Mouse (Mus musculus) kidney, adult 11 months (tissue): ENCODE measurements at regions not wholly inside any gene's neighbourhood (a gene's known extent, or its start where the extent isn't known, plus 50 kb on each side); places are given as distances from the start of the nearest gene placed in this dataset.

Experiments
- DNase-seq: peaks from one replicate; pipeline ENCODE4 v3.0.0; 2022

GRCm38 (mm10) chr7:36829710-36830109 is 131.8 kb downstream of the Tshz3 start:
- no peak for DNase-seq

DNA sequence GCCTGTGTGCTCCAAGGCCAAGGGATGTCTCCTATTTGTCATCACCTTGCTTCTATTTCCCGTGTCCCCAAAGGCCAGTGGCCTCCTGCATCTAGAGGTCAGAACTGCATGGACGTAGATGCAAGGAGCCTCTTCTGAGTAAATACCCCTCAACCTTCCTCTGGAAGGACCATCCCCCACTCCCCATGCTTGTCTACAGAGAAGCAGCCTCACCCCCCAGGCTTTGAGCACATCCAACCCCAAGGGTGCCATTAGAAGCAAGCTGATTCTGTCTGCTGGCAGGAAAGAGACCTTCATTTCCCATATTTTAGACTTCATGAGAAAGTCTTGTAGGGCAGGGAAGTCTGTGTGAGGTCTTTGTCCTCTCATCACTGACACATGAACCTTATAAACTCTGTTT is 132.2 kb downstream of the Tshz3 start:
- DNase-seq = no peak

DNA sequence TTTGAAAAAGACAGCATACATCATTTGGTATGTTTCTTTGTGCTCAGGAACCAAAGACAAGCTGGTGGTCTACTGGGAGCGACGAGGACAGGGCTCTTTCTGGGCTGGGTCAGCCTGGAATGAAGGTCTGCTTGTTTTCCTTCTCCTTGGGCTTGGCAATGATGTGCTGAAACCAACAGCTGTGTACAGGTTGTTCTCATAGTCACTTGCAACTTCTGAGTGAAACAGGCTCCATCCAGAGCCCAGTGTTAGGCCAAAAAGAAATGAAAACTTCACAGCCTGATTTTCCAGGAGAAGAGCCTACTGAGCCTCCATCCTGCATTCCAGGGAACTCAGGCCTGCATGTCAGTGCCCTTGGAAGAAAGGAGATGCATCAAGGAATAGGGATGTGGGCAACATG is 150.4 kb downstream of the Tshz3 start:
- no peak for DNase-seq

GRCm38 (mm10) chr7:36851275-36851889 is 153.5 kb downstream of the Tshz3 start:
- DNase-seq = no peak

DNA sequence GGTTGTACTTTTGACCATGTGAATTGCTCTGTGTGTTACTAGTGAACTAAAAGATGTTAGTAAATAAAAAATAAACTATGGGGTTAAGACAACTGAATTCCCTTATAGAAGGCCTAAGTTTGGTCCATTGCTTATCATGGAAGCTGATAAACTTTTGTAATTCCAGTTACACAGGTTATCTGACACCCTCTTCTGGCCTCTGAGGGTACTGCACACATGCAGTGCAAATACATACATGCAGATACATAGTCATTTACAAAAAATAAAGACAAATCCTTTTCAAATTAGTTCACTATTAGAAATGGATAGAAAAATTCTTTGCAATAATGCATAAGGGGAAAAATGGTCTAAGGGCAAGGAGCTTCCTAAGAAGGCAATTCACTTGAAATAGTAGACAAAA is 156.4 kb downstream of the Tshz3 start:
- no peak for DNase-seq

DNA sequence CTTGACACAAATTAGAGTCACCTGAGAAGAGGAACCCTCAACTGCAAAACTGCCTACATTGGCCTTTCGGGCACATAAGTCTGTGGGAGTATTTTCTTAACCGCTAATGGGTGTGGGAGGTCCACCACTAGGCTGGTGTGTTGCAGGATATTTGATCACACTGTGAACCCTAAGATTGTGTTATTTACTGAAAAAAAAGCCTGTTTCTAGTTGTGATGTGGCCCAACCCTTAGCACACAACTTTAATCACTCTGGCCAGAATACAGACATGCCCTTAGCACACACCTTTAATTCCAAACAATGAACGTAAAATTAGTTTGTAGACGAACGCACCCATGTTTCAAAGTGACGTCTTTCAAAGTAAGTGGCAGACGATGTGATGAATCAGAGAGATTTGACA is 161.5 kb downstream of the Tshz3 start:
- no peak for DNase-seq

DNA sequence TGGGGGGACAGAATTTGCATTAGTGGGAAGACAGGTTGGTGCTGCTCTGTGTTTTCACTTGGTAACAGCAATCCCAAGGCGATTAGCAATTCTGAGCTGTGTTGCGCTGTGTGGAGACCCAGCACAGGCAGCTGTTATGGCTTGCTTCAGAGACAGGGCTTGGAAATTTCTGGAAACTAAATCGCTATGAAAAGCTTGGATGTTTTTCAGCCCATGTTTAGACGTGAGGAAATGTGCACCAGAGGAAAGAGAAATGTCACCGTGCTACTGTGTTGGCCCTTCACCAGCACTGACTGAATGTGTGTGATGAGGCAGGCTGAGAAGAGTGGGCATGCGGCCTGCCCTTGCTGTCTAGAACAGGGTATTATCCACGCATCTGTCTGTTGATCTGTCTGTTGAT is 164.6 kb downstream of the Tshz3 start:
- no peak for DNase-seq

DNA sequence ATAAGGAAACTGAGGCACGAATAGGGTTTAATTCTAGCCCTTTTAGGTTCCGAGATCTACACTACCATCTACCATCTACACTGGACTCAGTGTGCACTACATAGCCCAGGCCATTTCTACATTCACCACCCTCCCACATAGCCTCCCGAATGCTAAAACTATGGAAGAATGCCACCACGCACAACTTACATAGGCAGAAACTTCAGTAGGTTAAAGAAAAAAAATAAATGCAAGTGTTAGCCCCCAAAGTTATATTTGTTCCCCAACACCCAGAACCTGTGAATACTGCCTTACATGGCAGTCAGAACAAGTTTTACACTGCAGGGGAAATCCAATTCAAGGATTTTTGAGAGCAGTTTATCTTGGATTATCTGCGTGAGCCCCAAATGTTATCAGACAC is 165.8 kb downstream of the Tshz3 start:
- no peak for DNase-seq

DNA sequence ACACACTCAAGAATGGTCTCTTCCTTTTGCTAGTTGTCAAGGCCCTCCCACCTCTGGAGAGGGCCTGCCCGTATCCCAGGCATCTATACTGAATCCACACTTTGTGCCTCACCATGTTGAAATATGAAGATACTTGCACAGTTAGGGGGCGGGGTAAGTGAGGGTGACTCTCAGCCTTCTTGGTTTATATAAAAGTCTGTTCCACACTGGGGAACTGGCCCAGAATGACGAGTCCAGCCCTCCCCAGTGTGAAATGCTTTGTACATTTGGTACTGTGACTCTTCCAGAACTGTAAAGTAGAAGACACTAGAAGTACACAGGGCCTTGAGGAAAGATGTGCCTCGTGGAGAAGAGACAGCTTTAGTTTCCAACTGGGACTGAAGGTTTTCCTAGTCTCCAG is 166.8 kb downstream of the Tshz3 start:
- no peak for DNase-seq

- no peak for DNase-seq
Observed at GRCm38 (mm10) chr7:36866602-36867001, 168.7 kb downstream of the Tshz3 start.

DNA sequence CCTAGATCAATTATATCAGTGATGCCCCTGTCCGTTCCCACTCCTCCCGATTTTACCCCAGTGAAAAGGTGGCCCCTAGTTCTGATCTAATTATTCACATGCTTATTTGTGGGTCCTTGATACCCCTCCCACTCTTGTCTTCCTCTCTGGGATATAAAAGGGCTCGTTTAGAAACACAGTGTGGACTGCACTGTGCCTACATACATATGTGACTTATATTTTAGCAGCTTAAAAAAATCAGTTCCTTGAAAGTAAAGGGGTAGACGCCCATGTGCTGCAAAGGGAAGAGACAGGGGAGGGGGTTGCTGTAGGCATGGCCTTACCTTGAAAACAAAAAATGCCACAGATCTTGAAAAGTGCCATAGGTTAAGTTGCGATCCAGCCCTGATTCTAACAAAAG is 176.1 kb downstream of the Tshz3 start:
- DNase-seq = no peak

DNA sequence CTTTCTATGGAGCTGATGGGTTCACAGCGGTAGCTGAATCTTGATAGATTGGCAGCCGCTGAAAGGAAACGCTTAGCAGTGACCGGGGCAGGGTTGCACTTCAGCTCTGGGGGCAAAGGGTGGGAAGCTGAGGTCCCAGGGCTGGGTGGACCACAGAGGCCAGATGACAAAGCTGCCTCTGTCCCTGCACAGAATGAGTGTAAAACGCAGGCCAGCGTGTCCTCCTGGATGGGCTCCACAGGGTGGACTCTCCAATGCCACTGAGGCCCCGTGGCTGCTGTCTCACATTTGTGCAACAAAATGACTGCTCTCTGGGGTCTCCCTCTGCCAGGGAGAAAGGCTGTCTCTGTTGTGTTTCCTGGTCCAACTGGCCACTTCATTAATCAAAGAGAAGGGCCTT is 179.8 kb downstream of the Tshz3 start:
- DNase-seq = no peak

DNA sequence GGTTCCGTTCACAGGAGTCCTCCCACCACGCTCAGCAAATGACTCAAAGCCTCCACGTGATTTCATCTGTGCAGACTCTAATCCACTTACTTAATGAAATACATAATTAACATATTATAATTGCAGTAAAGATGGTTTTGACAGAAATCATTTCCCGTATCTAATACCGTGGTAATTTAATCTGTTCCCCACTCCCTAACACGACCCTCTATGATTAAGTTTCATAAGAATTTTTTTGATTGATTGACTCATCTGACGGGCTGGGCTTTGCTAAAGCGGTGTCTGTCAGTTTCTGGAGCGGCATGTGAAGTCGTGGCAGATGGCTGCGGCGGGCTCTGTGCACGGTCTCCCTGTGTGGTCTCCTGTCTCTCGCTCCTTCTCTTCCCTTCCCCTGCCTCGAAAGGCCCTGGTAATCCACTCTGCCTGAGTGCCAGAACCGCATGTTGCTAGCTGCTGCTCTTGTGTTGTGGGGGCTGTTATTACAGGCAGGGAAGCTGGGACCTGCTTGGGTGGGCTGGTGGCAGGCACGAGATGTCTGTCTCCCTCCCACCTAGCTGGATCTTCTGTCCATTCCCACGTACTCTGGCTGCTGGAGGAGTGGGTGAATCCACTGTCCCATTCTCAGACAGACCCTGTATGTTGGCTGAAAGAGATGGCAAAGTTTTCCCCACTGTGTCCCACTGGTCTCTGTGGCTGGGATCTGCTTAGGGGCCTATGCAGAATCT is 195.0 kb downstream of the Tshz3 start:
- DNase-seq = no peak

- no peak for DNase-seq
Observed at GRCm38 (mm10) chr7:36896339-36896738, 198.4 kb downstream of the Tshz3 start.

DNA sequence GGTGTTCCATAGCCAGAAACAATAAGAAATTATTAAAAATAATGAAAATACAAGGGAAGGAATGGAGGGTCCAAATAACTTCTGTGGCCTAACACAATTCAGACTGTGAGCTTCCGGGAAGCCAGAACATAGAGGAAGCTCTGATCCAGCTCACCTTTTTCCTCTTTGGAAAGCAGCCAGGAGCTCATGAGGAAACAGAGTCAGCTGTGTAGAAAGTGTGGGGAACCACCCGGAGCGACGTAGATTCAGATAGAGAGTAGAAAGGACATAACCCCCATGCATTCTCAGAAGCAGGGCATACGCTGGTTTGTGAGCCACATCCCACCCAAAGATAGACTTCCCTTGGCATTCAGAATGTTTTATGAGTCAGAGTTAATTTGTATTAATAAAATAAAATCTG is 203.6 kb downstream of the Tshz3 start:
- DNase-seq = no peak

- no peak for DNase-seq
Observed at GRCm38 (mm10) chr7:36913304-36913703, 215.4 kb downstream of the Tshz3 start.

DNA sequence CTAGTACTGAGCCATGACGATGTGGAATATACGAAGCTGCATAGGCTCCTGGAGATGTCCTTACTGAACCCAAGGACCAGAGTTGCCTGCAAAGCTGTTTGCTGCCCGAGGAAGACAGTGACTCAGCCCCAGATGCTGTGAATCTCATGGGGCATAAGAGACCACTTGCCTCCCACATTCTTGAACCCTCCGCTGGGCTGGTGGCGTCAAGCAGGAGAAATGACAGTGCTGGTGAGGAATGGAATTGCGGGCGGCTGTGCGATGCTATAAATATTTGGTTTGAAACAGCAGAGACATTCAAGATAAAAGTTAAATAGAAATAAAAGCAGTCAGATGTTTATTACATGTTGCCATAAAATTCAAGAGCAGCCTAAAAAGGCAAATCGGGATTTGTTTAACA is 216.3 kb downstream of the Tshz3 start:
- no peak for DNase-seq

GRCm38 (mm10) chr7:36915171-36915570 is 217.3 kb downstream of the Tshz3 start:
- no peak for DNase-seq

- no peak for DNase-seq
Observed at GRCm38 (mm10) chr7:36917011-36917410, 219.1 kb downstream of the Tshz3 start.

DNA sequence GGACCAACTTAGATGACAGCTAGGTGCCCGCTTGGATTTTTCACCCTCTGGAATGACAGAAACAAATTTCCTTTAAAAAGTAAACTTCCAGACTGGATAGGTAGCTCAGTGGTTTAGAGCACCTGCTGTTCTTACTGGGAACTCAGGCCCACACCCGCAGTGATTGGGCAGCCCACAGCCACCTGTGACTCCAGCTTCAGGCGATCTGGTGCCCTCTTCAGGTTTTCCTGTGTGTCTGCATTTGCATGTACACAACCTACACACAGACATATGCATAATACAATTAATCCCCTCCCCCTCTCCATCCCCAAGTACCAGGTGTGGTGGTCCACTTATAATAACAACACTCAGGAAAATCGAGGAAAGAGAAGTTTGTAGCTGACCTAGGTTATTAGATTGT is 221.5 kb downstream of the Tshz3 start:
- DNase-seq = no peak

- no peak for DNase-seq
Observed at GRCm38 (mm10) chr7:36921003-36921402, 223.1 kb downstream of the Tshz3 start.

- no peak for DNase-seq
Observed at GRCm38 (mm10) chr7:36933490-36933889, 235.6 kb downstream of the Tshz3 start.

DNA sequence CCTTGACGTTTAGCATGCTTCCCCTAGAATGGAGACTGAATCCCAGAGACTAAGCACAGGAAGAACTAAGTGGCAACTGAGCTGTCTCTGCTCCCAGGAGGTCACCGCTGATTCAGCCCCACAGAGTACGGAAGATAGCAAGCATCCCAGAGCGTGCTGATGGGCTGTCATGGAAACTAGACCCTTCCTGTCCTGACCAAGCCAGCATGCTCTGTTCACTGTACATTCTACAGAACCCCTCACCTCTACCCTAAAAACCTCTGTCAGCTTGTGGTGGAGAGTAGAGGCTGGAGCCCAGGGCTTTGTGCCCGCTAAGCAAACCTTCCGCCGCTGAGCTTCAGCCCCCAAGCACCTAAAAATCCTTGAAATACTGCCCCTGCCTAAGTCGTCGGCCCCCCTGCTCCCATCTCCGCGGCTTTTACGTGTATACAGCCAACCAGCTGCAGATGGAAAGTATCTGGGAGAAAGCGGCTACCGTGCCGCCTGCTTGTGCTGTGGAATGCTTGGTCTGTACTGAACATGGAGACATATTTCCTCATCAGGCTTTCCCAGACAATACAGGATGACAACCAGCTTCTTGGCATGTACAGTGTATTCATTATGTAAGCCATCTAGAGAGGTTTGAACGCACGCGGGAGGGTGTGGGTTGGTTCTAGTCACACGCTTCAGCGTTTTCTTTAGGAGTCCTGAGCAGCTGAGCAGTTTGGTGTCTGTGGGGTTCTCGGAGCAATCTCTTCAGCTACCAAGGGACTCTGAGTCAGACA is 237.1 kb downstream of the Tshz3 start:
- no peak for DNase-seq

GRCm38 (mm10) chr7:36940611-36941010 is 242.7 kb downstream of the Tshz3 start:
- no peak for DNase-seq
